ENCODE assay signal across 14 mouse cellular contexts in the genomic region with DNA sequence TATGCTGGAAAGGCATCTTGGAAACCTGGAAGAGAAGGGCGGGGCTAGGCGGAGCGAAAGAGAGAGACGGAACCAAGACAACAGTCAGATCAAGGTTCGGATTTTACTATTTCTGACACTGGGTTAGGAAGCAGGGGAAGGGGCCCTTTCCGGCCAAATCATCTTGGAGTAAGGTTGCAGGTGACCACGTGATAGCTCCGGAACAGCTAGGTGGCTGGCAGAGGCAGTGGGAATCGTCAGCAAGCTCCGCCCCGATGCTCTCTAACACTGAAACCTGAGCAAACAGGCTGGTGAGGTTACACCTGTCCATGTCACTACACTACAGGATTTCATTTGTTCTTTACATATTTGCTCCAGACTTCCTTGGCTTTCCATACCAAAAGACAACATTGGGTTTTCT. TPM values are rescaled to one million over a fixed set of nuclear protein-coding genes. Genes with fewer than 3 reads are reported as not detected.
DNase-seq lines count a peak whose midpoint lies in the region; ATAC-seq lines count a peak whose summit lies in the region.
"Had no signal": no experiment of that assay in that cellular context is flagged by ENCODE, and none has a peak within 500 bp of the region (broad histone marks: within the 10 kb centered on the region; RNA-seq: fewer than 3 reads in every experiment).

No protein-coding gene starts in this region.

- H3K9ac ChIP-seq in liver, embryonic 11.5 days (ENCODE audit: low read depth, low read length): no peak overlapping the region
- H3K9ac ChIP-seq in embryonic facial prominence, embryonic 13.5 days: no peak overlapping the region
- H3K9ac ChIP-seq in liver, embryonic 15.5 days: no peak overlapping the region
- H3K9ac ChIP-seq: forebrain, embryonic 12.5 days; neural tube, embryonic 13.5 days had no signal

- no peak for ATAC-seq in liver, embryonic 11.5 days (replicated peaks; ENCODE audit: low FRiP score)
- no peak for ATAC-seq in embryonic facial prominence, embryonic 13.5 days (ENCODE audit: insufficient number of reproducible peaks, insufficient read depth, low FRiP score, low TSS enrichment, low read depth)
- ATAC-seq in liver, embryonic 15.5 days (ENCODE audit: insufficient read depth): no peak

- H3K4me2 ChIP-seq in liver, embryonic 11.5 days: peak overlapping the region; percentile 44
- 0 out of 2 replicates have a peak overlapping the region, but pooled peaks have one; percentile 16 for H3K4me2 ChIP-seq in embryonic facial prominence, embryonic 13.5 days
- peak overlapping the region; percentile 35; the same call in 1 of the 2 replicates for H3K4me2 ChIP-seq in liver, embryonic 15.5 days
- H3K4me2 ChIP-seq: forebrain, embryonic 12.5 days; neural tube, embryonic 13.5 days had no signal

- H3K9me3 ChIP-seq in heart, embryonic 10.5 days: no peaks in the 10 kb centered on the region
- no peaks in the 10 kb centered on the region for H3K9me3 ChIP-seq in liver, embryonic 11.5 days (ENCODE audit: control insufficient read depth, low read length)
- no peaks in the 10 kb centered on the region for H3K9me3 ChIP-seq in embryonic facial prominence, embryonic 13.5 days
- no peaks in the 10 kb centered on the region for H3K9me3 ChIP-seq in liver, embryonic 15.5 days (replicated peaks)
- H3K9me3 ChIP-seq: forebrain, embryonic 12.5 days; hindbrain, embryonic 10.5 days; neural tube, embryonic 13.5 days had no signal

- 0 out of 2 replicates have a peak, but pooled peaks cover 6% of the 10 kb centered on the region for H3K4me1 ChIP-seq in heart, embryonic 10.5 days
- no peaks in the 10 kb centered on the region for H3K4me1 ChIP-seq in liver, embryonic 11.5 days (replicated peaks; ENCODE audit: control insufficient read depth, insufficient read depth, low read length)
- no peaks in the 10 kb centered on the region for H3K4me1 ChIP-seq in embryonic facial prominence, embryonic 13.5 days
- H3K4me1 ChIP-seq in liver, embryonic 15.5 days (replicated peaks): peaks cover 12% of the 10 kb centered on the region

- H3K4me3 ChIP-seq in heart, embryonic 10.5 days: peak overlapping the region; percentile 1; the same call in 1 of the 2 replicates
- H3K4me3 ChIP-seq in liver, embryonic 11.5 days (ENCODE audit: low read depth, low read length): no peak overlapping the region
- H3K4me3 ChIP-seq in embryonic facial prominence, embryonic 13.5 days: no peak overlapping the region
- no peak overlapping the region for H3K4me3 ChIP-seq in liver, embryonic 15.5 days (replicated peaks)
- H3K4me3 ChIP-seq: forebrain, embryonic 12.5 days; hindbrain, embryonic 10.5 days; neural tube, embryonic 13.5 days had no signal

- no peak for DNase-seq in heart, embryonic 10.5 days (ENCODE audit: low spot score)
- DNase-seq in heart, adult 9 months (ENCODE audit: low spot score in 2 of 2): no peak
- no peak for DNase-seq in liver, embryonic 11.5 days (ENCODE audit: low spot score)
- no peak for DNase-seq in liver
- no peak for DNase-seq in frontal cortex, postnatal 10 days (ENCODE audit: low spot score in 2 of 2)
- no peak for DNase-seq in embryo, embryonic 11 days
- DNase-seq: cerebellum, adult 2 months; kidney, adult 9 months; thymus, adult 18-20 months had no signal

- 24% methylated on average over 11 of the region's 11 CpGs for WGBS in heart, embryonic 10.5 days
- WGBS in liver, embryonic 11.5 days: 39% methylated on average over 11 of the region's 11 CpGs
- WGBS in embryonic facial prominence, embryonic 13.5 days: 38% methylated on average over 11 of the region's 11 CpGs
- 45% methylated on average over 11 of the region's 11 CpGs for WGBS in liver, embryonic 15.5 days (ENCODE audit: insufficient replicate concordance)

- no peaks in the 10 kb centered on the region for H3K27me3 ChIP-seq in heart, embryonic 10.5 days (ENCODE audit: insufficient read depth, poor library complexity, severe bottlenecking)
- H3K27me3 ChIP-seq in liver, embryonic 11.5 days (replicated peaks; ENCODE audit: control insufficient read depth, insufficient read depth, low read length): no peaks in the 10 kb centered on the region
- H3K27me3 ChIP-seq in embryonic facial prominence, embryonic 13.5 days: no peaks in the 10 kb centered on the region
- no peaks in the 10 kb centered on the region; the same call in 1 of the 2 replicates for H3K27me3 ChIP-seq in liver, embryonic 15.5 days
- H3K27me3 ChIP-seq: forebrain, embryonic 12.5 days; neural tube, embryonic 13.5 days had no signal

- no peak overlapping the region for H3K27ac ChIP-seq in heart, embryonic 10.5 days
- no peak overlapping the region for H3K27ac ChIP-seq in liver, embryonic 11.5 days (ENCODE audit: low read depth, low read length)
- no peak overlapping the region for H3K27ac ChIP-seq in embryonic facial prominence, embryonic 13.5 days
- no peak overlapping the region for H3K27ac ChIP-seq in liver, embryonic 15.5 days (replicated peaks)
- H3K27ac ChIP-seq: forebrain, embryonic 12.5 days; hindbrain, embryonic 10.5 days; neural tube, embryonic 13.5 days had no signal

- no peaks in the 10 kb centered on the region for H3K36me3 ChIP-seq in heart, embryonic 10.5 days
- H3K36me3 ChIP-seq in liver, embryonic 11.5 days (ENCODE audit: control insufficient read depth, insufficient read depth, low read length): no peaks in the 10 kb centered on the region
- H3K36me3 ChIP-seq in embryonic facial prominence, embryonic 13.5 days: no peaks in the 10 kb centered on the region
- H3K36me3 ChIP-seq in liver, embryonic 15.5 days (replicated peaks): no peaks in the 10 kb centered on the region
- H3K36me3 ChIP-seq: forebrain, embryonic 12.5 days; hindbrain, embryonic 10.5 days; neural tube, embryonic 13.5 days had no signal

RNA-seq across cellular contexts. Expression of gene Hat1, which starts 4.9 kb away (rescaled TPM):
- 161 and 182 TPM in 2 replicates for polyA plus RNA-seq in heart, embryonic 10.5 days (2016; fragmentation: Nextera tagmentation; extraction: Ambion mirVana)
- 209 and 224 TPM in 2 replicates for polyA plus RNA-seq in liver, embryonic 11.5 days (2014; fragmentation: Nextera tagmentation; extraction: Ambion mirVana)
- 117 and 135 TPM in 2 replicates for polyA plus RNA-seq in embryonic facial prominence, embryonic 13.5 days (2015; fragmentation: Nextera tagmentation; extraction: Ambion mirVana)
- 94.9 and 107 TPM in 2 replicates for polyA plus RNA-seq in liver, embryonic 15.5 days (2015; fragmentation: Nextera tagmentation; extraction: Ambion mirVana)

RNA-seq across cellular contexts. Expression of gene Slc25a12, which starts 16.3 kb away (rescaled TPM):
- polyA plus RNA-seq in heart, embryonic 10.5 days (2016; fragmentation: Nextera tagmentation; extraction: Ambion mirVana): 47.0 and 86.1 TPM in 2 replicates
- 35.9 and 45.8 TPM in 2 replicates for polyA plus RNA-seq in liver, embryonic 11.5 days (2014; fragmentation: Nextera tagmentation; extraction: Ambion mirVana)
- polyA plus RNA-seq in embryonic facial prominence, embryonic 13.5 days (2015; fragmentation: Nextera tagmentation; extraction: Ambion mirVana): 36.0 and 45.5 TPM in 2 replicates
- polyA plus RNA-seq in liver, embryonic 15.5 days (2015; fragmentation: Nextera tagmentation; extraction: Ambion mirVana): 25.5 and 25.6 TPM in 2 replicates
